Mouse (Mus musculus): ENCODE results near the gene Hmcn2.

Hmcn2 gene

GRCm38 (mm10) chr2:31508851-31509250 lies 194.6 kb downstream of the Hmcn2 start:
- CTCF ChIA-PET, result no interaction called here

Data from spleen, embryonic (tissue).